Mouse (Mus musculus): ENCODE measurements at regions not wholly inside any gene's neighbourhood (a gene's known extent, or its start where the extent isn't known, plus 50 kb on each side); places are given as distances from the start of the nearest gene placed in this dataset.

DNA sequence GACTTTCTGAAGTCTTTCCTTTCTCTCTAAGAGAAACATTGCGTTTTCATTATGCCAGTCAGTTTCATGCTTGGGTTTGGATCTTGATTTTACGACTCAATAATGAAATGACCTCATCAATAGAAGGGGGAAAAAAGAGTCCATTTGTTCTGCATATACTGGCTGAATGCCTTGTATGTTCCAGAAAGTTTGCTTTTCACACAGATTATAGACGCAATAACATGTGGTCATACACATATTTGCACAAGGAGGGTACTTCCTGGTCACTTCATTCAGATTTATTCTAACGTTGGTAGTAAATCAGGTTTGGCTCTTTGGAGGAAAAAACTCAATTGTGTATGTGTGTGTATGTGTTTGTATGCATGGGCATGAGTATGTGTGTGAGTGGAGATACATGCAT, 143.9 kb upstream of the Krr1 start:
- no peak for ATAC-seq (replicated peaks; ENCODE audit: low FRiP score)
- 87% methylated on average over 4 of the region's 4 CpGs for WGBS
- H3K9ac ChIP-seq (ENCODE audit: low read length) = no peak overlapping the region
- DNase-seq (ENCODE audit: low spot score) = no peak
- H3K27me3 ChIP-seq (ENCODE audit: control insufficient read depth, insufficient read depth, low read length) = no peaks in the 10 kb centered on the region
- no peak overlapping the region for H3K4me2 ChIP-seq (ENCODE audit: low read depth, low read length, severe bottlenecking)
- H3K27ac ChIP-seq (ENCODE audit: low read depth, low read length) = no peak overlapping the region
- no peak overlapping the region for H3K4me3 ChIP-seq (ENCODE audit: low read depth, low read length)
- H3K36me3 ChIP-seq (ENCODE audit: control insufficient read depth, insufficient read depth, low read length) = no peaks in the 10 kb centered on the region
- H3K9me3 ChIP-seq (ENCODE audit: control insufficient read depth, low read length) = no peaks in the 10 kb centered on the region
- H3K4me1 ChIP-seq (replicated peaks; ENCODE audit: control insufficient read depth, insufficient read depth, low read length) = no peaks in the 10 kb centered on the region

GRCm38 (mm10) chr10:111829291-111829690, 143.2 kb upstream of the Krr1 start:
- 76% methylated on average over 2 of the region's 2 CpGs for WGBS
- no peak for ATAC-seq (replicated peaks; ENCODE audit: low FRiP score)
- no peaks in the 10 kb centered on the region for H3K27me3 ChIP-seq (ENCODE audit: control insufficient read depth, insufficient read depth, low read length)
- no peaks in the 10 kb centered on the region for H3K36me3 ChIP-seq (ENCODE audit: control insufficient read depth, insufficient read depth, low read length)
- no peaks in the 10 kb centered on the region for H3K4me1 ChIP-seq (replicated peaks; ENCODE audit: control insufficient read depth, insufficient read depth, low read length)
- DNase-seq (ENCODE audit: low spot score) = no peak
- no peak overlapping the region for H3K9ac ChIP-seq (ENCODE audit: low read length)
- H3K9me3 ChIP-seq (ENCODE audit: control insufficient read depth, low read length) = no peaks in the 10 kb centered on the region
- H3K4me2 ChIP-seq (ENCODE audit: low read depth, low read length, severe bottlenecking) = no peak overlapping the region
- H3K27ac ChIP-seq (ENCODE audit: low read depth, low read length) = no peak overlapping the region
- no peak overlapping the region for H3K4me3 ChIP-seq (ENCODE audit: low read depth, low read length)

DNA sequence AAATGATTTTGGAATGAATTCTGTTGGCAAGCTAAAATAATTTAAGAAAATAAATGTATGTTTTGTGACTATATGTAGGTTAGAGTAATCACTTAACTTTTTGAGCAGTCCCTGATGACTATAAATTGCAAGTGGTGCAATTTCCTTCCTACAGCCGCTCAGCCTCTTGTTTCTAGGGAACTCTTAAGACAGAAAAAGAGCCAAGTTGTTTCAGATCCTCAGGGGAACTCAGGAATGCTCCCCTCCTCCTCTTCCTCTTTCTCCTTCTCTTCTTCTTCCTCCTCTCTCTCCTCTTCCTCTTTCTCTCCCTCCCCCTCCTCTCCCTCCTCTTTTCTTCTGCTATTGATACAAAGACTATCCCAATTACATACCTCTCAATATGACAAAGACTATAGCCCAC, 141.4 kb upstream of the Krr1 start:
- H3K9ac ChIP-seq (ENCODE audit: low read length) = no peak overlapping the region
- no peak overlapping the region for H3K4me3 ChIP-seq (ENCODE audit: low read depth, low read length)
- ATAC-seq (replicated peaks; ENCODE audit: low FRiP score) = no peak
- no peak overlapping the region for H3K27ac ChIP-seq (ENCODE audit: low read depth, low read length)
- no peaks in the 10 kb centered on the region for H3K9me3 ChIP-seq (ENCODE audit: control insufficient read depth, low read length)
- H3K36me3 ChIP-seq (ENCODE audit: control insufficient read depth, insufficient read depth, low read length) = no peaks in the 10 kb centered on the region
- no peak for DNase-seq (ENCODE audit: low spot score)
- no peaks in the 10 kb centered on the region for H3K4me1 ChIP-seq (replicated peaks; ENCODE audit: control insufficient read depth, insufficient read depth, low read length)
- H3K27me3 ChIP-seq (ENCODE audit: control insufficient read depth, insufficient read depth, low read length) = no peaks in the 10 kb centered on the region
- WGBS = 73% methylated on average over 1 of the region's 1 CpGs
- H3K4me2 ChIP-seq (ENCODE audit: low read depth, low read length, severe bottlenecking) = no peak overlapping the region

DNA sequence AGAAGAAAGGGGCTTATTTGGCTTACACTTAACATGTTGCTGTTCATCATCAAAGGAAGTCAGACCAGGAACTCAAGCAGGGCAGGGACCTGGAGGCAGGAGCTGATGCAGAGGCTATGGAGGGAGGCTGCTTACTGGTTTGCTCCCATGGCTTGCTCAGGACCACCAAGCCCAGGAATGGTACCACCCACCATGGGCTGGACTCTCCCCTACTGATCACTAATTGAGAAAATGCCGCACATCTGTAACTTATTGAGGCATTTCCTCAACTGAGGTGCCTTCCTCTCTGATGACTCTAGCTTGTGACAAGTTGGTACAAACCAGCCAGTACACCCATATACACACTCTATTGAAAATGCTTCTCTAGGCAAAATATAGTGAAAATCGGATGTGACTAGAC, 138.9 kb upstream of the Krr1 start:
- no peaks in the 10 kb centered on the region for H3K36me3 ChIP-seq (ENCODE audit: control insufficient read depth, insufficient read depth, low read length)
- no peaks in the 10 kb centered on the region for H3K27me3 ChIP-seq (ENCODE audit: control insufficient read depth, insufficient read depth, low read length)
- H3K9me3 ChIP-seq (ENCODE audit: control insufficient read depth, low read length) = no peaks in the 10 kb centered on the region
- 76% methylated on average over 2 of the region's 2 CpGs for WGBS
- no peak overlapping the region for H3K4me2 ChIP-seq (ENCODE audit: low read depth, low read length, severe bottlenecking)
- no peaks in the 10 kb centered on the region for H3K4me1 ChIP-seq (replicated peaks; ENCODE audit: control insufficient read depth, insufficient read depth, low read length)
- ATAC-seq (replicated peaks; ENCODE audit: low FRiP score) (no peak), DNase-seq (ENCODE audit: low spot score) (no peak)
- H3K27ac ChIP-seq (ENCODE audit: low read depth, low read length) = no peak overlapping the region
- H3K9ac ChIP-seq (ENCODE audit: low read length) = no peak overlapping the region
- H3K4me3 ChIP-seq (ENCODE audit: low read depth, low read length) = no peak overlapping the region

DNA sequence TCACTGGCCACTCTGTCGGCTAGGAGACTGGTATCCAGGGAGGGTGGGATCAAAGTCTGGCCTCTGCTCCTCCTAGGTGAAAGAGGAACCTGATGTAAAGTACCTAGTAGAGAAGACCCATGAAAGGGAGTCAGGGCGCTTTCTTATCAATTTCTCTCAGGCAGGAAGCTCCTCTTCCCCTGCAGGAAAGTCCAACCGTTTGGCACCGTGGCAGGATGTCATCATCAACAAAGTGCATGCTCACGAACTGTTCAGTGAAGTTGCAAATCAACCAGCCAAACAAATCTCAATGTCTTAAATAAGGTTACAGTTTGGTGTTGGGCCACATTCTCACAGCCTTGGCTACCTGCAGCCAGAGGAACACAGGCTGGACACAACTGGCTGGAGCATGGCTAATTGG, 138.2 kb upstream of the Krr1 start:
- Histone ChIP-seq H3K27ac (ENCODE audit: low read depth, low read length) (no peak overlapping the region), H3K4me3 (ENCODE audit: low read depth, low read length) (no peak overlapping the region), H3K36me3 (ENCODE audit: control insufficient read depth, insufficient read depth, low read length) (no peaks in the 10 kb centered on the region), H3K4me2 (ENCODE audit: low read depth, low read length, severe bottlenecking) (no peak overlapping the region), H3K9ac (ENCODE audit: low read length) (no peak overlapping the region), H3K27me3 (ENCODE audit: control insufficient read depth, insufficient read depth, low read length) (no peaks in the 10 kb centered on the region), H3K9me3 (ENCODE audit: control insufficient read depth, low read length) (no peaks in the 10 kb centered on the region), H3K4me1 (replicated peaks; ENCODE audit: control insufficient read depth, insufficient read depth, low read length) (no peaks in the 10 kb centered on the region)
- ATAC-seq (replicated peaks; ENCODE audit: low FRiP score) (no peak), DNase-seq (ENCODE audit: low spot score) (no peak)
- WGBS = 70% methylated on average over 5 of the region's 5 CpGs

DNA sequence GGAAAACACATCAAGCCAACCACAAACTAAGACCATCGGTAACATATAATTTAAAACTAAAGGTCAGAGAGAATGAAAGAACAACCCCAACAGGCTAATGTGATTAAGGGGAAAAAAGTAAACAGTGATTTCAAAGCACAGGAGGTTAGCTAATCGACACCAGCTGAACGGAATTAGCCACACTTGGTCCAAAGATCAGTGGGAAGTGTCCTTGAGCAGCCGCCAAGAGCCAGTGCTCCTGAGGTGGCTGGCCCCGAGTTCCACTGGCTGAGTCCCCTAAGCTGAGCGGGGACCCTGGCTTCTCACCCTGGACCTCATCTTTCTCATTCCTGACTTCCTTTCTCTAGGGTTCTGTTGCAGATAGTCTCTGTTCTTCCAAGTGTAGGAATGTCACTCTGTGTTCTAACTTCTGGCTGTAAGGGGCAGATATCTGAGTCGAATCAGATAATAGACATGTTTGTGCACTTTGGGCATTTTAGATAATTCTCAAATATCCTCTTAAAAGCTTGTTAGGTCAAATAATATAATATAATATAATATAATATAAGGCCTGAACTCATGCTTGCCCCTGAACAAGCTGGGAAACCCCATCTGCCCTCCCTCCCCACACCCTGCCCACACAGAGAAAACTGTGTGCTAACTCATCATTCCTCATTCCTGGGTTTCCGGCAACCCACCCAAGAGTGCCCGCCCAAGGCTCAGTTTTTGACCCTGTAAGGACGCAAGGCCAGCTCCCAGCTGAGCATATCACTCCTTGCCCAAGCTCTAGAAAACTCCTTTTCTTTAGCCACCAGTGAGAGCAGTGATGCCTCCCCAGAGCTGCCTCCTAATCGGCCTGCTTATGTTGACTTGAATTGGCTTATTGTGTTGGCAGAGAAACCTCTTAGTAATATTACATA, 137.3 kb upstream of the Krr1 start:
- Histone ChIP-seq H3K4me1 (replicated peaks; ENCODE audit: control insufficient read depth, insufficient read depth, low read length) (no peaks in the 10 kb centered on the region), H3K9ac (ENCODE audit: low read length) (no peak overlapping the region), H3K4me2 (ENCODE audit: low read depth, low read length, severe bottlenecking) (no peak overlapping the region), H3K4me3 (ENCODE audit: low read depth, low read length) (no peak overlapping the region), H3K27ac (ENCODE audit: low read depth, low read length) (no peak overlapping the region), H3K27me3 (ENCODE audit: control insufficient read depth, insufficient read depth, low read length) (no peaks in the 10 kb centered on the region), H3K36me3 (ENCODE audit: control insufficient read depth, insufficient read depth, low read length) (no peaks in the 10 kb centered on the region), H3K9me3 (ENCODE audit: control insufficient read depth, low read length) (no peaks in the 10 kb centered on the region)
- DNase-seq (ENCODE audit: low spot score) (no peak), ATAC-seq (replicated peaks; ENCODE audit: low FRiP score) (no peak)
- 45% methylated on average over 11 of the region's 11 CpGs for WGBS

GRCm38 (mm10) chr10:111836191-111836590, 136.3 kb upstream of the Krr1 start:
- H3K9ac ChIP-seq (ENCODE audit: low read length) = no peak overlapping the region
- 61% methylated on average over 5 of the region's 5 CpGs for WGBS
- no peak overlapping the region for H3K4me3 ChIP-seq (ENCODE audit: low read depth, low read length)
- H3K27ac ChIP-seq (ENCODE audit: low read depth, low read length) = no peak overlapping the region
- no peaks in the 10 kb centered on the region for H3K9me3 ChIP-seq (ENCODE audit: control insufficient read depth, low read length)
- H3K4me2 ChIP-seq (ENCODE audit: low read depth, low read length, severe bottlenecking) = no peak overlapping the region
- no peaks in the 10 kb centered on the region for H3K27me3 ChIP-seq (ENCODE audit: control insufficient read depth, insufficient read depth, low read length)
- no peaks in the 10 kb centered on the region for H3K36me3 ChIP-seq (ENCODE audit: control insufficient read depth, insufficient read depth, low read length)
- DNase-seq (ENCODE audit: low spot score) (no peak), ATAC-seq (replicated peaks; ENCODE audit: low FRiP score) (0 out of 2 replicates have a peak, but pooled peaks have one; percentile 39)
- H3K4me1 ChIP-seq (replicated peaks; ENCODE audit: control insufficient read depth, insufficient read depth, low read length) = no peaks in the 10 kb centered on the region

DNA sequence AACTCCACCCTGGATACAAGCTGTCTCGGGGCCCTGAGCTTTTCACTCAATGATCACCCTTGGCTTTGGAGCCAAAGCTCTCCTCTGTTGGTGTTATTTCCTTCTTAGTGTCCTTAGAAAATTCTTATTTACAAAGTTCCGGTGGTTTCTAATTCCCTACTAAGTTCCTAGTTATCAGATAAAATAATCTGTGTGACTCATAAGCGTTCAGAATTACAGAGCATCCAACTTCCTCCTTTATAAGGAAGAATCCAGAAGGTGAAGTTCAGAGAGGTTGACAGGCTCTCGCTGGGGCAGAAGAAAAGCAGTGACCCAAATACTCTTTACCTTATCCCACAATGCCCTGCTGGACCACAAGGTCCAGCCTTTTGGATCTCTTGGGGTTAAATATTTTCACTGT, 135.7 kb upstream of the Krr1 start:
- no peaks in the 10 kb centered on the region for H3K9me3 ChIP-seq (ENCODE audit: control insufficient read depth, low read length)
- ATAC-seq (replicated peaks; ENCODE audit: low FRiP score) = no peak
- no peaks in the 10 kb centered on the region for H3K4me1 ChIP-seq (replicated peaks; ENCODE audit: control insufficient read depth, insufficient read depth, low read length)
- no peak overlapping the region for H3K4me2 ChIP-seq (ENCODE audit: low read depth, low read length, severe bottlenecking)
- WGBS = 89% methylated on average over 4 of the region's 4 CpGs
- no peak overlapping the region for H3K27ac ChIP-seq (ENCODE audit: low read depth, low read length)
- H3K27me3 ChIP-seq (ENCODE audit: control insufficient read depth, insufficient read depth, low read length) = no peaks in the 10 kb centered on the region
- no peaks in the 10 kb centered on the region for H3K36me3 ChIP-seq (ENCODE audit: control insufficient read depth, insufficient read depth, low read length)
- H3K4me3 ChIP-seq (ENCODE audit: low read depth, low read length) = no peak overlapping the region
- DNase-seq (ENCODE audit: low spot score) = no peak
- H3K9ac ChIP-seq (ENCODE audit: low read length) = no peak overlapping the region

DNA sequence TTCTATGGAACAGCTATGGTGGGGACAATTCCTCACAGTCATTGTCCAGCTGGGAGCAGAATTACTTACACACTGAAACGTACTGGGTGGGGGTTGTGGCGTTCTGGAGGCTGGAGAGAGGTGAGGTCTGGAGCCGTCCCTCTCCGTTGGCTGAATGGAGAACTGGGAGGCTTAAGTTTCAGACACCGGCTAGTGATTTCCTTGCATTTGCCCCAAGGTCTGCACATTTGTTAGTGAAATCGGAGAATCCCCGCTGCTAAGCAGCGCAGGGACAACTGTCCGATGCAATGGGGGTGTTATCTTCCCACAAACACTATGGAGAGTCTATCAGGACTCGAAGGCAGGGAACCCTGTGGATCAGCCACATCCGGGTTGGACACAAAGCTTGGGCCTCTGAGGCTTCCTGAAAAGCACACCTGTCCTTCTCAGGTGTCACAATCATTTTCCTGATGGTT, 130.1 kb upstream of the Krr1 start:
- Histone ChIP-seq H3K4me1 (replicated peaks; ENCODE audit: control insufficient read depth, insufficient read depth, low read length) (peaks cover 3% of the 10 kb centered on the region; the same call in 1 of the 2 replicates), H3K9ac (ENCODE audit: low read length) (no peak overlapping the region), H3K4me3 (ENCODE audit: low read depth, low read length) (no peak overlapping the region), H3K9me3 (ENCODE audit: control insufficient read depth, low read length) (no peaks in the 10 kb centered on the region), H3K4me2 (ENCODE audit: low read depth, low read length, severe bottlenecking) (no peak overlapping the region), H3K36me3 (ENCODE audit: control insufficient read depth, insufficient read depth, low read length) (no peaks in the 10 kb centered on the region), H3K27me3 (ENCODE audit: control insufficient read depth, insufficient read depth, low read length) (no peaks in the 10 kb centered on the region), H3K27ac (ENCODE audit: low read depth, low read length) (no peak overlapping the region)
- WGBS = 44% methylated on average over 11 of the region's 11 CpGs
- no peak for DNase-seq (ENCODE audit: low spot score)
- peak; percentile 25; the same call in 1 of the 2 replicates for ATAC-seq (replicated peaks; ENCODE audit: low FRiP score)
